Mouse (Mus musculus): ENCODE measurements around the gene Ccnjl.

GRCm38 (mm10) chr11:43626927-43627645 is 98.5 kb downstream of the Ccnjl start:
- TF ChIP-seq CTCF (IDR thresholded peaks at IDR 0.05): no peak
- TF ChIP-seq EP300 (IDR thresholded peaks at IDR 0.05): no peak
